9 mouse cellular contexts compared by ENCODE assay signal in the genomic region with DNA sequence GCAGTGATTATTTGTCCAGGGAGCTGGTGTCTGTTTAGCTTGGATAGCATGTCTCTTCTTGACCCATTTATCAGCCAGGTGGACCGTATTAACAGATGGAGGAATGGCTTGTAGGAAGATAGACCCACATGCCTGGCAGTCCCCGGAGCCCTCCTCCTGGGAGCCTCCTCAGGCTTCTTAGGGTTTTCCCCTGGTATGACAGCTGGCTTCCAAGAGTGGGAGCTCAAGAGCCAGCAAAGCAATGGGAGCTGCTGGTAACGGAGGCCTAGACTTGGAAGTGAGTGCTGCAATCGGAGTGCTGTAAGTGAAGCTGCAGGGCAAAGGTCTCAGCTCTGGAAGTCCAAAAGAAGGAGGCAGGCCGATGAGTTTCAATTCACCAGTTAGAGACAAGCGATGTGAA. TPM values are rescaled to one million over a fixed set of nuclear protein-coding genes. Genes with fewer than 3 reads are reported as not detected.
DNase-seq lines count a peak whose midpoint lies in the region; TF ChIP-seq lines count a peak whose summit lies in the region.
"Had no signal": no experiment of that assay in that cellular context is flagged by ENCODE, and none has a peak within 500 bp of the region (broad histone marks: within the 10 kb centered on the region; RNA-seq: fewer than 3 reads in every experiment).

No protein-coding gene starts in this region.

- H3K4me3 ChIP-seq in cortical plate, adult 2 months (ENCODE audit: insufficient read depth, low read length) = no peak overlapping the region
- H3K4me3 ChIP-seq: stomach, embryonic 15.5 days had no signal

- no peaks in the 10 kb centered on the region for H3K4me1 ChIP-seq in cortical plate, adult 2 months (ENCODE audit: control insufficient read depth, insufficient read depth, low read length)
- H3K4me1 ChIP-seq: stomach, embryonic 15.5 days had no signal

- TF ChIP-seq CTCF in cortical plate, adult 2 months (IDR thresholded peaks at IDR 0.05; ENCODE audit: extremely low read depth, insufficient read depth, low read length) = peak; percentile 48; the same call in 1 of the 2 replicates

- peak; percentile 15 for DNase-seq in ovary, postnatal 14 days (ENCODE audit: low spot score)
- no peak for DNase-seq in ovary, postnatal 10 days (ENCODE audit: low spot score)
- peak; percentile 34 to 50 for DNase-seq in kidney, postnatal 4 days
- DNase-seq in right cerebral cortex, postnatal 4 days = peak; percentile 11
- DNase-seq in liver = no peak
- no peak for DNase-seq in thymus, postnatal 36 days

- no peak overlapping the region for H3K27ac ChIP-seq in cortical plate, adult 2 months (ENCODE audit: insufficient read depth, low read length)
- H3K27ac ChIP-seq: macrophage; stomach, embryonic 15.5 days had no signal

- TF ChIP-seq POLR2A in cortical plate, adult 2 months (IDR thresholded peaks at IDR 0.05; ENCODE audit: extremely low read depth, insufficient read depth, low read length) = no peak

RNA-seq across cellular contexts. Expression of gene Ddx18, which starts 37.3 kb away (rescaled TPM):
- polyA plus RNA-seq in cortical plate, adult 2 months (2012; rRNA removed) = 28.0 and 35.6 TPM in 2 replicates

Comparison
In these comparisons a context has a peak if more than half of its experiments do, and no peak if none do; other contexts are left out.
1. DNase-seq: peak in ovary, postnatal 14 days (single experiment), kidney, postnatal 4 days (2 of 2) and right cerebral cortex, postnatal 4 days (single experiment); none in ovary, postnatal 10 days (single experiment), liver (single experiment) and thymus, postnatal 36 days (0 of 2).